ENCODE assay signal across 8 mouse cellular contexts in genomic region chr4:117867823-117868222, GRCm38 (mm10). TPM values are rescaled to one million over a fixed set of nuclear protein-coding genes. Genes with fewer than 3 reads are reported as not detected.
DNase-seq lines count a peak whose midpoint lies in the region; ATAC-seq and TF ChIP-seq lines count a peak whose summit lies in the region.

No protein-coding gene starts in this region.

- 0 out of 2 replicates have a peak, but pooled peaks cover 3% of the 10 kb centered on the region for H3K36me3 ChIP-seq in hindbrain, postnatal 0 days (ENCODE audit: insufficient read depth, low read length)
- peaks cover 46% of the 10 kb centered on the region for H3K36me3 ChIP-seq in liver, postnatal 0 days (replicated peaks; ENCODE audit: insufficient read depth, low read length)
- 0 out of 2 replicates have a peak, but pooled peaks cover under 1% of the 10 kb centered on the region for H3K36me3 ChIP-seq in neural tube, embryonic 13.5 days

- DNase-seq in ovary, postnatal 36 days (ENCODE audit: low spot score), result peak; percentile 67
- DNase-seq in ovary, adult 18-20 months (ENCODE audit: low spot score), result no peak
- peak; percentile 51 for DNase-seq in c-Kit-positive CD71-negative TER-119-negative erythroid progenitor cells, embryonic 14.5 days (ENCODE audit: low read depth)
- peak; percentile 74 for DNase-seq in gastrocnemius, adult 2 months
- DNase-seq in hindbrain, postnatal 0 days (ENCODE audit: low spot score), result peak; percentile 74
- peak; percentile 78 for DNase-seq in liver, postnatal 0 days
- DNase-seq in frontal cortex, postnatal 14 days (ENCODE audit: low spot score in 2 of 2), result no peak

- H3K4me1 ChIP-seq in hindbrain, postnatal 0 days (ENCODE audit: insufficient read depth, low read length), result no peaks in the 10 kb centered on the region
- H3K4me1 ChIP-seq in liver, postnatal 0 days (ENCODE audit: insufficient read depth), result peaks cover 9% of the 10 kb centered on the region
- peaks cover 39% of the 10 kb centered on the region for H3K4me1 ChIP-seq in neural tube, embryonic 13.5 days (replicated peaks)

- peak; percentile 73 for TF ChIP-seq CTCF in gastrocnemius, adult 2 months (IDR thresholded peaks at IDR 0.05)
- peak; percentile 81 for TF ChIP-seq CTCF in hindbrain, postnatal 0 days (IDR thresholded peaks at IDR 0.05; ENCODE audit: low read depth)
- peak; percentile 83 for TF ChIP-seq CTCF in liver, postnatal 0 days (IDR thresholded peaks at IDR 0.05; ENCODE audit: low read depth)

- no peak for ATAC-seq in hindbrain, postnatal 0 days
- peak; percentile 44 for ATAC-seq in liver, postnatal 0 days
- ATAC-seq in neural tube, embryonic 13.5 days (ENCODE audit: low read depth), result no peak

- H3K27me3 ChIP-seq in hindbrain, postnatal 0 days (ENCODE audit: insufficient read depth, low read length), result no peaks in the 10 kb centered on the region
- H3K27me3 ChIP-seq in liver, postnatal 0 days (ENCODE audit: insufficient read depth, low read length), result peaks cover 12% of the 10 kb centered on the region; the same call in 1 of the 2 replicates
- peaks cover 7% of the 10 kb centered on the region; the same call in 1 of the 2 replicates for H3K27me3 ChIP-seq in neural tube, embryonic 13.5 days

- H3K9me3 ChIP-seq in hindbrain, postnatal 0 days (ENCODE audit: low read length), result no peaks in the 10 kb centered on the region
- H3K9me3 ChIP-seq in liver, postnatal 0 days (ENCODE audit: low read length), result no peaks in the 10 kb centered on the region
- no peaks in the 10 kb centered on the region for H3K9me3 ChIP-seq in neural tube, embryonic 13.5 days

- no peak overlapping the region for H3K4me2 ChIP-seq in hindbrain, postnatal 0 days (ENCODE audit: low read depth, low read length)
- H3K4me2 ChIP-seq in liver, postnatal 0 days (ENCODE audit: low read depth, low read length), result peak overlapping the region; percentile 26; the same call in 1 of the 2 replicates
- peak overlapping the region; percentile 22 for H3K4me2 ChIP-seq in neural tube, embryonic 13.5 days

- no peak overlapping the region for H3K9ac ChIP-seq in hindbrain, postnatal 0 days (replicated peaks; ENCODE audit: low read length)
- H3K9ac ChIP-seq in liver, postnatal 0 days (replicated peaks), result no peak overlapping the region
- H3K9ac ChIP-seq in neural tube, embryonic 13.5 days, result peak overlapping the region; percentile 38; the same call in 1 of the 2 replicates

- H3K4me3 ChIP-seq in gastrocnemius, adult 2 months, result no peak overlapping the region
- no peak overlapping the region for H3K4me3 ChIP-seq in hindbrain, postnatal 0 days (ENCODE audit: low read length)
- H3K4me3 ChIP-seq in liver, postnatal 0 days (ENCODE audit: low read depth, low read length), result no peak overlapping the region
- no peak overlapping the region for H3K4me3 ChIP-seq in neural tube, embryonic 13.5 days

- 13% methylated on average over 24 of the region's 24 CpGs for WGBS in hindbrain, postnatal 0 days
- 17% methylated on average over 24 of the region's 24 CpGs for WGBS in liver, postnatal 0 days (ENCODE audit: insufficient replicate concordance)
- WGBS in neural tube, embryonic 13.5 days, result 14% methylated on average over 24 of the region's 24 CpGs

- TF ChIP-seq EP300 in liver, postnatal 0 days (IDR thresholded peaks at IDR 0.05; ENCODE audit: low read depth), result no peak

- intact Hi-C loops in gastrocnemius, adult 2 months (cut with DNase I), result loop anchor here (10.0 kb wide), 1 partner anchor 163 kb away; no protein-coding TSS in a partner anchor

- H3K27ac ChIP-seq in gastrocnemius, adult 2 months, result no peak overlapping the region
- H3K27ac ChIP-seq in hindbrain, postnatal 0 days, result no peak overlapping the region
- H3K27ac ChIP-seq in liver, postnatal 0 days (ENCODE audit: low read depth), result no peak overlapping the region
- H3K27ac ChIP-seq in neural tube, embryonic 13.5 days (replicated peaks), result no peak overlapping the region

RNA-seq across cellular contexts. Expression of gene Ccdc24, which starts 4.5 kb away (rescaled TPM):
- under 1 TPM in 1 of 2 experiments, not detected in 1; 0.08 TPM for total RNA-seq in gastrocnemius, adult 2 months (2021)
- total RNA-seq in hindbrain, postnatal 0 days (2014; rRNA removed), result 2.0 and 3.4 TPM in 2 replicates
- polyA plus RNA-seq in hindbrain, postnatal 0 days (2015; fragmentation: Nextera tagmentation; extraction: Ambion mirVana), result 1.7 and 2.2 TPM in 2 replicates
- 0.15 and 0.34 TPM in 2 replicates for polyA plus RNA-seq in liver, postnatal 0 days (2015; fragmentation: Nextera tagmentation; extraction: Ambion mirVana)
- 1.7 and 2.5 TPM in 2 replicates for polyA plus RNA-seq in neural tube, embryonic 13.5 days (2015; fragmentation: Nextera tagmentation; extraction: Ambion mirVana)

RNA-seq across cellular contexts. Expression of gene B4galt2, which starts 15.5 kb away (rescaled TPM):
- total RNA-seq in gastrocnemius, adult 2 months (2021), result 1 to 10 TPM; 1.4 to 2.2 TPM
- 286 and 304 TPM in 2 replicates for total RNA-seq in hindbrain, postnatal 0 days (2014; rRNA removed)
- polyA plus RNA-seq in hindbrain, postnatal 0 days (2015; fragmentation: Nextera tagmentation; extraction: Ambion mirVana), result 71.5 and 77.0 TPM in 2 replicates
- 0.63 and 0.67 TPM in 2 replicates for polyA plus RNA-seq in liver, postnatal 0 days (2015; fragmentation: Nextera tagmentation; extraction: Ambion mirVana)
- polyA plus RNA-seq in neural tube, embryonic 13.5 days (2015; fragmentation: Nextera tagmentation; extraction: Ambion mirVana), result 43.7 and 45.5 TPM in 2 replicates

RNA-seq across cellular contexts. Expression of gene Atp6v0b, which starts 19.3 kb away (rescaled TPM):
- 10 to 100 TPM; 81.4 to 83.9 TPM for total RNA-seq in gastrocnemius, adult 2 months (2021)
- 579 and 615 TPM in 2 replicates for total RNA-seq in hindbrain, postnatal 0 days (2014; rRNA removed)
- 637 and 643 TPM in 2 replicates for polyA plus RNA-seq in hindbrain, postnatal 0 days (2015; fragmentation: Nextera tagmentation; extraction: Ambion mirVana)
- polyA plus RNA-seq in liver, postnatal 0 days (2015; fragmentation: Nextera tagmentation; extraction: Ambion mirVana), result 149 and 164 TPM in 2 replicates
- 442 and 475 TPM in 2 replicates for polyA plus RNA-seq in neural tube, embryonic 13.5 days (2015; fragmentation: Nextera tagmentation; extraction: Ambion mirVana)

RNA-seq across cellular contexts. Expression of gene Dph2, which starts 24.0 kb away (rescaled TPM):
- total RNA-seq in gastrocnemius, adult 2 months (2021), result 1 to 10 TPM; 2.4 to 3.2 TPM
- total RNA-seq in hindbrain, postnatal 0 days (2014; rRNA removed), result 21.2 and 24.8 TPM in 2 replicates
- 13.5 and 14.1 TPM in 2 replicates for polyA plus RNA-seq in hindbrain, postnatal 0 days (2015; fragmentation: Nextera tagmentation; extraction: Ambion mirVana)
- polyA plus RNA-seq in liver, postnatal 0 days (2015; fragmentation: Nextera tagmentation; extraction: Ambion mirVana), result 3.5 and 4.5 TPM in 2 replicates
- polyA plus RNA-seq in neural tube, embryonic 13.5 days (2015; fragmentation: Nextera tagmentation; extraction: Ambion mirVana), result 21.3 and 22.0 TPM in 2 replicates

RNA-seq across cellular contexts. Expression of gene Slc6a9, which starts 33.5 kb away (rescaled TPM):
- 1 to 10 TPM; 5.0 to 7.0 TPM for total RNA-seq in gastrocnemius, adult 2 months (2021)
- 107 and 132 TPM in 2 replicates for total RNA-seq in hindbrain, postnatal 0 days (2014; rRNA removed)
- polyA plus RNA-seq in hindbrain, postnatal 0 days (2015; fragmentation: Nextera tagmentation; extraction: Ambion mirVana), result 79.7 and 82.9 TPM in 2 replicates
- 16.0 and 19.5 TPM in 2 replicates for polyA plus RNA-seq in liver, postnatal 0 days (2015; fragmentation: Nextera tagmentation; extraction: Ambion mirVana)
- 29.1 and 31.1 TPM in 2 replicates for polyA plus RNA-seq in neural tube, embryonic 13.5 days (2015; fragmentation: Nextera tagmentation; extraction: Ambion mirVana)

Comparison
In these comparisons a context has a peak if more than half of its experiments do, and no peak if none do; other contexts are left out.
1. DNase-seq: peak in ovary, postnatal 36 days (single experiment), c-Kit-positive CD71-negative TER-119-negative erythroid progenitor cells, embryonic 14.5 days (single experiment), gastrocnemius, adult 2 months (single experiment), hindbrain, postnatal 0 days (single experiment) and liver, postnatal 0 days (single experiment); none in ovary, adult 18-20 months (single experiment) and frontal cortex, postnatal 14 days (0 of 2).
2. RNA of gene B4galt2, which starts 15.5 kb away (polyA plus RNA-seq): 71.5 to 77.0 TPM in hindbrain, postnatal 0 days and 43.7 to 45.5 TPM in neural tube, embryonic 13.5 days; 0.63 to 0.67 TPM in liver, postnatal 0 days; every median in the first group is over 10 times any median in the second.
3. Peak in every context shown above with its lines, with median percentiles within 50 percentile points of each other: CTCF ChIP-seq.